Mouse (Mus musculus) embryo, embryonic 11.5 days (tissue): ENCODE results near the gene Tspan11.

ENCODE experiments used
- DNase-seq: peaks from one replicate; pipeline ENCODE4 v3.0.0-alpha.2; 2012; ENCODE audit warnings: low read depth, low spot score

The Tspan11 gene

DNA sequence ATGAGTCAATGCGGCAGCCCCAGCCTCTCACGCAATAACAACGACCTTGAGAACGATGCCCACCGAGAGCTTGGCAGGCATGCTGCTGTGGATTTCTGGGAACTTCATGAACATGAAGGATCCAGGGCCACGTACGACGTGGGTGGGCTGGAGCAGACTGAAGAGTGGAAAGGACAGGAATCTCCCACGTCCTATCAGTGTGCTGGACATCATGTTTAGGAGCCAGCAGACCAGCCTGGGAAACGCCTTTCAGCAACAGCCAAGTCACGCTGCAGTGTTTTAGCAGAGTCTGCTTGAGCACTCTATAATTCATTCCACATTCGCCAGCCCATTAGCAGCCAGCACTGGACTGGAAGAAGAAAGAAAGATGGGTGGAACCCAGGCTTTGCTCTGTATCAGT is 10.4 kb upstream of the Tspan11 start:
- DNase-seq, result no peak

DNA sequence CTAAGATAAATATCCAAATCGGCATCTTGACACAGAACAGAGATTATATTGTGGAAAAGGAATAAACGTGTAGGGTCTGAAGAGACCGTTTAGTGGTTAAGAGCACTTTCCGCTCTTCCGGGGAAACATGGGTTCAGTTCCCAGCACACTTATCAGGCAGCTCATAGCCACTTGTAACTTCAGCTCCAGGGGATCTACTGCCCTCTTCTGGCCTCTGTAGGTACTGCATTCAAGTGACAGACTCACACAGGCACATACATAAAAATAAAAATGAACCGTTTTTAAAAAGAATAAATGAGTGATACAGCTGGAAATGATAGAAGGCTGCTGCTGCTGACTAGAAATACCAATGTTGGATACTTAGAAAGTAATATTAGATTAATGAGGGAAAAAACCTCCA is 7.9 kb upstream of the Tspan11 start:
- no peak for DNase-seq

GRCm38 (mm10) chr6:127886916-127887315 is 473 bp upstream of the Tspan11 start:
- DNase-seq, result no peak

- DNase-seq, result no peak
Observed at GRCm38 (mm10) chr6:127888581-127888980, 1.2 kb downstream of the Tspan11 start.

- no peak for DNase-seq
Observed at GRCm38 (mm10) chr6:127893611-127894010, 6.2 kb downstream of the Tspan11 start.

- no peak for DNase-seq
Observed at GRCm38 (mm10) chr6:127894999-127895398, 7.6 kb downstream of the Tspan11 start.

DNA sequence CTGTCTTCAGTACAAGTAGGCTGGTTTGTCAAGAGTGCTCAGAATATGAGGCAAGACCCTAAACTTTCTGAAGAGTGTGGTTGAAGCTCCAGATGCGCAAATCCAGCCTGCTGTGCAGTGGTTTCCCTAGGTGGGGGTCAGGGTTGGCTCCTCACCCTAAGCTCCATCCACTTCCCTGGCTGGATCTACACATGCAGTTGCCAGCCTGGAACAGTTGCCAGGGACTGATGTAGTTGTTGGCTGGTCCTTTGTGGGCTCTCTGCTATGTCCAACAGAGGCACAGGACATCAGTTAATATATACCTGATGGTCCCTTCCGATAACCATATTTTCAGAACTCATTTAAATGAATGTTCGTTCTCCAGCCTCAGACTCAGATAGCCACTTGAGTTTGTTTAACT is 9.0 kb downstream of the Tspan11 start:
- DNase-seq, result no peak

GRCm38 (mm10) chr6:127897342-127897741 is 10.0 kb downstream of the Tspan11 start:
- no peak for DNase-seq

GRCm38 (mm10) chr6:127900062-127900461 is 12.7 kb downstream of the Tspan11 start:
- DNase-seq, result no peak

DNA sequence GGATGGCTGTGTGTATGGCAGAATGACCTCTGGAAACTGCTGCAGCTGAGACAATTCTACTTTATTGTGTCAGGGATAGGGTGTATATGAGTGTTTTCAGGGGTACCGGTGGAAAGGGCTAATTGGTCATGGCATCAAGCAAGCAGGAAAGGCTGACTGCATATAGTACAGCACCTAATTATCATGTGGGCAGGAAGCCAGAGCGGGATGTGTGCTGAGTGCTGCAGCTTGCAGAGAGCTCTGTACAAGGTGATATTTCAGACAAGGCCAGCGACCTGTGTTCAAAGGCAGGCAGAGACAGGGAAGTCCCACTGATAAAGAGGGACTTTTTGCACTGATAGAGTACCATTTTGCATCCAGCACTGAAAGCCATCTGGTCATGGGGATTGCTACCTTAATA is 13.9 kb downstream of the Tspan11 start:
- DNase-seq, result no peak

- no peak for DNase-seq
Observed at GRCm38 (mm10) chr6:127901669-127902068, 14.3 kb downstream of the Tspan11 start.

GRCm38 (mm10) chr6:127902559-127902958 is 15.2 kb downstream of the Tspan11 start:
- no peak for DNase-seq

GRCm38 (mm10) chr6:127910638-127911037 is 23.2 kb downstream of the Tspan11 start:
- no peak for DNase-seq

GRCm38 (mm10) chr6:127911687-127912086 is 24.3 kb downstream of the Tspan11 start:
- DNase-seq, result no peak

DNA sequence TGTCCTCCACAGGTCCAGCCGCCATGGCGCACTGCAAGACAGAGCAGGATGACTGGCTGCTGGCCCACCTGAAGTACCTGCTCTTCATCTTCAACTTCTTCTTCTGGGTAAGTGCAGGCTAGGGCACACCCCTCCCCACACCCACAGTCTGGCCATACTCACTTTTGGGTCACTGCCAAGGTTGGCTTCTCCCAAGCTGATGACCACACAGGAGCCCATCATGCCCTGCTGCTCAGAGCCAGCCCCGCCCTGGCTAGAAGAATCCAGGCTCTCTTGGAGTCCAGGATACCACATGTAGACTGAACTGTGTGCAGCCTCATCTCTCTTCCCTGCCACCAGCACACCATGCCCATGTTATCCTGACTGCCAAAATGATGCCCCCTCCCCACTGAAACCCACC is 25.5 kb downstream of the Tspan11 start:
- no peak for DNase-seq

GRCm38 (mm10) chr6:127916993-127917392 is 29.6 kb downstream of the Tspan11 start:
- no peak for DNase-seq

DNA sequence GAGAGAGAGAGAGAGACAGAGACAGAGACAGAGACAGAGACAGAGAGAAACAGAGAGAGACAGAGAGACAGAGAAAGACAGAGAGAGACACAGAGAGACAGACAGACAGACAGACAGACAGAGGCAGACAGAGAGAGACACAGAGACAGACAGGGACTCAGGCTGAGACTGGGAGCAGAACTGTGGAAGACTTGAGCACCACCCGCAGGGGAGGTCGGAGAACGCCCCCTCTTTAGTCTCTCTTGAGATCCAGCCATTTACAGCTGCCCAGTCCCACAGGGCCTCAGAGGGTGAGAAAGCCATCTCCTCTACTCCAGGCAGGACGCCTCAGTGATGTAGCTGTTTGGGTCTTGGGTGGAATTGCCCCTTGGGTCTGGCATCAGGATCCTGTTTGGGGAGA is 30.3 kb downstream of the Tspan11 start:
- DNase-seq, result no peak

GRCm38 (mm10) chr6:127919491-127919890 is 32.1 kb downstream of the Tspan11 start:
- no peak for DNase-seq

DNA sequence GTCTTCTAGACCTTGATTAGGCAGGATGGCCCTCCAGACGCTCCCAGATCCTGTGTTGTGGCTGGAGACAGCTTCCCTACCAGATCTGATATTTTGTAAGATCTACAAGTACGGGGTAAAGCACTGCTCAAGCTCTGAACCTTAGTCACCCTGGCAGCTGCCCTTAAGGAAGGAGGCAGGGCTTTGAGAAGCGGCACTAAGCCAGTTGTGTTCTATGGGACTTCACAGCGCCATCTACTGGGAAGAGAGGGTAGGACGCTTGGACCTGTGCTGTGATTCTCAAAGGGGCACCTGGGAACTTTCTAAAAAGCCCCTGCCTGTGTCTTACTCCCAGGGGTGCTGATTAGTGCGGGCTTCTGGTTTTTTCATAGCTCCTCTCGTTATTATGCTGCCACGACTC is 33.3 kb downstream of the Tspan11 start:
- DNase-seq, result peak; percentile 65

GRCm38 (mm10) chr6:127921996-127922395 is 34.6 kb downstream of the Tspan11 start:
- no peak for DNase-seq

- DNase-seq, result no peak
Observed at GRCm38 (mm10) chr6:127923296-127923695, 35.9 kb downstream of the Tspan11 start.

- DNase-seq, result no peak
Observed at GRCm38 (mm10) chr6:127924750-127925149, 37.4 kb downstream of the Tspan11 start.

- no peak for DNase-seq
Observed at GRCm38 (mm10) chr6:127925915-127926314, 38.5 kb downstream of the Tspan11 start.

GRCm38 (mm10) chr6:127928682-127929081 is 41.3 kb downstream of the Tspan11 start:
- DNase-seq, result no peak

DNA sequence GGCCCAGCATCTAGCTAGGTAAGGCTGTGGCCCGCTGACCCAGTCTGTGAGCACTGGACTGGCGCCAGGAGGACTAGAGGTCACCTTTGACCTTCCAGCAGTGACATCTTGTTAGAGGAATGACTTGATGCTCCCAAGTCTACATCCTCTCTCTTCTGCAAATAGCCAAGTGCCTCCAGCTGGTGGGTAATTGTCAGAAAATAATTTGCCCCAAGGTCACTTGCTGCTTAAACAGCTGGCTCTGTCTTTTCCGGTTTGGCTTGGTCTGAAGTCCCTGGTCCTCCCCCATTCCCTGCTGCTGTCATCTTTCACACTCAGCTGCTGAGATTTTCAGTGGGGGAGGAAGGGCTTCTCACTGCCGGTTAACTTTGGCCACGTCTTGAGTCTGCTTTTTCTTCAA is 45.3 kb downstream of the Tspan11 start:
- peak; percentile 26 for DNase-seq
